Mouse (Mus musculus): ENCODE measurements around the gene Gpx4. TPM values are rescaled to one million over a fixed set of nuclear protein-coding genes. Genes with fewer than 3 reads are reported as not detected.
"Not testable (repeated sequence)": the region's sequence is repeated elsewhere in the genome, so short reads cannot be mapped to it uniquely, and the experiment has no call there.

Gene Gpx4
- polyA plus RNA-seq, 1 experiment from 2014 or later, result 432 TPM

DNA sequence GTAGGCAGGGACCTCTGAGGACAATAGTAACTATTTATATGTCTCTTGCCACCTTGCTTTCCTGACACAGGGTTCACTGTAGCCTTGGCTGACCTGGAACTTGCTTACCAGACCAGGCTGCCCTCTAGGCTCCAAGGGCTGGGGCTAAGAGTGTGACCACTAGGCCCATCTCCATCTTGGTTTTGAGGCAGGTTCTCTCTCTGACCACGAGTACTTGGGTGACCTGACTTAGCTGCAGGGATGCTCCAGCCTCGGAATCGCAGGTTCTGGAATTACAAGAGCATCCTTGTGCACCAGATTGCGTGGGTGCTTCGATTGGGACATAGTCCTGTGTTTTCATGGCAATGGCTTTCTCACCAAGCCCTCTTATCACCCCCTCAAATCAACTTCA, 5.4 kb downstream of the Gpx4 start:
- Histone ChIP-seq H3K36me3 (peaks cover 17% of the 10 kb centered on the region), H3K4me1 (peaks cover 35% of the 10 kb centered on the region), H3K9ac (no peak overlapping the region), H3K9me3 (no peaks in the 10 kb centered on the region), H3K4me3 (no peak overlapping the region; the same call in 1 of the 2 replicates), H3K27ac (no peak overlapping the region), H3K27me3 (no peaks in the 10 kb centered on the region), H3K4me2 (no peak overlapping the region)
- ATAC-seq (ENCODE audit: insufficient number of reproducible peaks, low FRiP score, low TSS enrichment, low read depth), result no peak
- 83% methylated on average over 5 of the region's 5 CpGs for WGBS

DNA sequence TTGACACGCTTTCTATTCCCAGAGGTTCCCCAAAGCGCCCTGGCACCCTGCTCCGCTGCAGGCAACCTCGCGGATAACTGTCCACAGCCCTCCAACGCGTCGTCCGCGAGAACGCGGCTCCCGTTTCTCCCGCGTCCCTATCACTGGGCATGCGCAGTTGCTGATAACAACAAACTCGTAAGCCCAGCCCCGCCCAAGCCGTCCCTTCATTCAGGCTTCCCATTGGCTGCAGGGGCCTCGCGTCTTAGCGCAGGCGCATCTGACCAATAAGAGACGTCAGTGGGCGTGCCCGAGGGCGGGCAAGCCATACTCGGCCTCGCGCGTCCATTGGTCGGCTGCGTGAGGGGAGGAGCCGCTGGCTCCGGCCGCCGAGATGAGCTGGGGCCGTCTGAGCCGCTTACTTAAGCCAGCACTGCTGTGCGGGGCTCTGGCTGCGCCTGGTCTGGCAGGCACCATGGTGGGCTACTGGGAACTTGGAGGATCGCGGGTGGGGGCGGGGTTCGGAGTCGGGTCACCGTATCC, 6.4 kb downstream of the Gpx4 start:
- H3K36me3 ChIP-seq, result peaks cover 26% of the 10 kb centered on the region
- H3K4me1 ChIP-seq, result peaks cover 31% of the 10 kb centered on the region
- peak; percentile 95 for ATAC-seq (ENCODE audit: insufficient number of reproducible peaks, low FRiP score, low TSS enrichment, low read depth)
- H3K4me3 ChIP-seq, result peak overlapping the region; percentile 89
- peak overlapping the region; percentile 73 for H3K4me2 ChIP-seq
- H3K27ac ChIP-seq, result peak overlapping the region; percentile 97
- no peaks in the 10 kb centered on the region for H3K9me3 ChIP-seq
- WGBS, result under 1% methylated on average over 47 of the region's 47 CpGs
- H3K9ac ChIP-seq, result peak overlapping the region; percentile 90
- no peaks in the 10 kb centered on the region for H3K27me3 ChIP-seq

DNA sequence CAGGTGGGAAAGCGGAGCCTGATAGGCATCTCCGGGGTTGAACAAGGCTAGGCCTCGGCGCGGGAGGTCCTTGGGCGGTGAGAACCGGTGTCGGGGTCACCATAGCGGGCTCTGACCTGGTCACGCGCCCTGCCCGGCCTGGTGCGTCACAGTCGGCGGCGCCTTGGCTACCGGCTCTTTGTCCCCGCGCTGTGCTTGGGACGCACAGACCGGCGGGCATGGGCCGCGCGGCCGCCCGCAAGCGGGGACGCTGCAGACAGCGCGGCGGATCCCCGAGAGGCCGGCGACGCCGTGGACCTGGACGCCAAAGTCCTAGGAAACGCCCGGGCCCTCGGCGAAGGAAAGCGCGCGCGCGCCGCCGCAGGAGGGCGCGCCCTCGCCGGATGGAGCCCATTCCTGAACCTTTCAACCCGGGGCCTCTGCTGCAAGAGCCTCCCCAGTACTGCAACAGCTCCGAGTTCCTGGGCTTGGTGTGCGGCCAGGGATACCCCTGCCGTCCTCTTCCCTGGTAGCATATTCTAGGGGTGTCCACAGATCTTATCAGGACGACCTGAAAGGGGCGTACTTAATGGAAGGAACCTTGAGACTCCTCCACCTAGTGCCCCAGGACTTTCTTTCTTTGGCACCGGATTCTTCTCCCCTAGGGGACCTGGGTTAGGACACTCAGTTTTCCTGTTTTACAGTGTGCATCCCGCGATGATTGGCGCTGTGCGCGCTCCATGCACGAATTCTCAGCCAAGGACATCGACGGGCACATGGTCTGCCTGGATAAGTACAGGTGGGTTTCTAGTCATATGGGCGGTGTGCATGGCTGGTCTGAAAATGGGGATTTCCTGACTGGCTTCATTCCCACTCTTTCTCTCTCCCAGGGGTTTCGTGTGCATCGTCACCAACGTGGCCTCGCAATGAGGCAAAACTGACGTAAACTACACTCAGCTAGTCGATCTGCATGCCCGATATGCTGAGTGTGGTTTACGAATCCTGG, 7.2 kb downstream of the Gpx4 start:
- Histone ChIP-seq H3K4me1 (peaks cover 28% of the 10 kb centered on the region), H3K9me3 (no peaks in the 10 kb centered on the region), H3K27ac (peak overlapping the region; percentile 97), H3K36me3 (peaks cover 34% of the 10 kb centered on the region), H3K4me3 (peak overlapping the region; percentile 89), H3K27me3 (no peaks in the 10 kb centered on the region), H3K4me2 (peak overlapping the region; percentile 73), H3K9ac (peak overlapping the region; percentile 90)
- peak; percentile 19 for ATAC-seq (ENCODE audit: insufficient number of reproducible peaks, low FRiP score, low TSS enrichment, low read depth)
- WGBS, result under 1% methylated on average over 77 of the region's 77 CpGs

DNA sequence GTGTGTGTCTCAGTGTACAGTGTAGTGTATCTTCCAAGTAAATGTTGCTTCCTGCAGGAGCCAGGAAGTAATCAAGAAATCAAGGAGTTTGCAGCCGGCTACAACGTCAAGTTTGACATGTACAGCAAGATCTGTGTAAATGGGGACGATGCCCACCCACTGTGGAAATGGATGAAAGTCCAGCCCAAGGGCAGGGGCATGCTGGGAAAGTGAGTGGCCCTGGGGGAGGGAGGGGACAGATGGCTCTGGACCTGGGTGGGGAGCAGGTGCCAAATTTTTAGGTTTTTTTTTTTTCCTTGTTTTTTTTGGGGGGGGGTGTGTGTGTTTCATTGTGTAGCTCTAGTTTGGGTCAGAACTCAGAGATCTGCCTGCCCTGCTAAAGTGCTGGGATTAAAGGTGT, 7.9 kb downstream of the Gpx4 start:
- Histone ChIP-seq H3K4me1 (peaks cover 28% of the 10 kb centered on the region), H3K4me2 (peak overlapping the region; percentile 73), H3K4me3 (peak overlapping the region; percentile 89), H3K27ac (0 out of 2 replicates have a peak overlapping the region, but pooled peaks have one; percentile 97), H3K9ac (peak overlapping the region; percentile 90; the same call in 1 of the 2 replicates), H3K36me3 (peaks cover 42% of the 10 kb centered on the region)
- not testable (repeated sequence) for H3K27me3 ChIP-seq; H3K9me3 ChIP-seq; ATAC-seq (ENCODE audit: insufficient number of reproducible peaks, low FRiP score, low TSS enrichment, low read depth)
- 19% methylated on average over 3 of the region's 3 CpGs for WGBS

DNA sequence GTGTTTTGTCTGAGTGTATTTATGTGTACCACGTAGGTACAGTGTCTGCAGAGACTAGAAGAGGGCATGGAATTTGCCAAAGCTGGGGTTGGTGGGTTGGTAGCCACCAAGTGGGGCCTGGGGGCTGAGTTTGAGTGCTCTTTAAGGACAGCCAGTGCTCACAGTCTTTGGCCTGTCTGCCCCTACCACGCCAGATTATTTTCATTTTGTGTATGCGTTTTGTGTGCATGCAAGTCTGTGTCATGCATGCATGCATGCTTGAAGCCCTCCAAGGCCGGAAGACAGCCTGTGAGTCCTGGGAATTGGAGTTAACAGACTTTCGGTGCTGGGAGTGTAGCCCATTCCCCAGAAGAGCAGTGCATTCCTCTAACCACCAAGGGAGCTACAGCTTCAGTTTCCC, 8.4 kb downstream of the Gpx4 start:
- 78% methylated on average over 5 of the region's 5 CpGs for WGBS
- Histone ChIP-seq H3K4me1 (peaks cover 28% of the 10 kb centered on the region), H3K27me3 (no peaks in the 10 kb centered on the region), H3K27ac (no peak overlapping the region), H3K9ac (no peak overlapping the region), H3K4me3 (peak overlapping the region; percentile 89), H3K4me2 (peak overlapping the region; percentile 73), H3K36me3 (peaks cover 47% of the 10 kb centered on the region), H3K9me3 (no peaks in the 10 kb centered on the region)
- no peak for ATAC-seq (ENCODE audit: insufficient number of reproducible peaks, low FRiP score, low TSS enrichment, low read depth)

DNA sequence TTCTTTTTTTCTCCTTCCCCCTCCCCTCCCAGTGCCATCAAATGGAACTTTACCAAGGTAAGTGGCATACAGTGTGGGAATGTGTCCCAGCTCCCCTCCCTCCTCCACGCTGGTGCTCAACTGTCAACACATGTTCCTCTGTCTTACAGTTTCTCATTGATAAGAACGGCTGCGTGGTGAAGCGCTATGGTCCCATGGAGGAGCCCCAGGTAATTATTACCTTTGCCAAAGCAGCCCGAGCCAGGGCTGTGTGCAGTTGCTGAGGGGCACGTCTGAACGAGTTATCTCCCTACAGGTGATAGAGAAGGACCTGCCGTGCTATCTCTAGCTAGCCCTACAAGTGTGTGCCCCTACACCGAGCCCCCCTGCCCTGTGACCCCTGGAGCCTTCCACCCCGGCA, 8.9 kb downstream of the Gpx4 start:
- H3K9ac ChIP-seq, result no peak overlapping the region
- WGBS, result 76% methylated on average over 10 of the region's 10 CpGs

DNA sequence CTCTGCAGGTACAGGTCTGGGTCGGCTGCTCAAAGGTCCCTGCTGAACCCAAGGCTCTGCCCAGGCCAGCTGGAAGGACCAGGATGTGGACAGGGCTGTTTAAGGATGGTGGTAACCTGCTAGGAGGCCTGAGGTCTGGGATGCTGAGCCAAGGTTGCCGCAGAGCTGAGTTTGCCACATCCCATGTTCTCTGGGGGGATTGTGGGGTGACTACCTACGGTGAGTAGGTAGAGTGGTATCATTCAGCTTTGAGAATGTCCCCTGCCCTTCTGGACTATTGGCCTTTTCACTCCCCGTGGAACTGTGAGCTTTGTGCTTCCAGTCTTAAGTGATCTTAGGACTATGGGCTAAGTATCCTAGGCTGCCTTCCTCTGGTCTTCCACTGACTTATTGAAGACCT, 9.5 kb downstream of the Gpx4 start:
- ATAC-seq (ENCODE audit: insufficient number of reproducible peaks, low FRiP score, low TSS enrichment, low read depth), result no peak
- peaks cover 28% of the 10 kb centered on the region for H3K4me1 ChIP-seq
- WGBS, result 92% methylated on average over 4 of the region's 4 CpGs
- H3K36me3 ChIP-seq, result peaks cover 58% of the 10 kb centered on the region
- no peak overlapping the region for H3K4me3 ChIP-seq
- H3K27me3 ChIP-seq, result no peaks in the 10 kb centered on the region
- no peak overlapping the region for H3K27ac ChIP-seq
- H3K9ac ChIP-seq, result no peak overlapping the region
- H3K9me3 ChIP-seq, result no peaks in the 10 kb centered on the region
- no peak overlapping the region for H3K4me2 ChIP-seq

More for the DNA sequence above, 8.9 kb downstream of the Gpx4 start:
- Histone ChIP-seq H3K27me3 (no peaks in the 10 kb centered on the region), H3K36me3 (peaks cover 52% of the 10 kb centered on the region), H3K4me3 (no peak overlapping the region), H3K4me2 (no peak overlapping the region), H3K4me1 (peaks cover 28% of the 10 kb centered on the region), H3K9me3 (no peaks in the 10 kb centered on the region), H3K27ac (no peak overlapping the region)
- ATAC-seq (ENCODE audit: insufficient number of reproducible peaks, low FRiP score, low TSS enrichment, low read depth), result no peak

DNA sequence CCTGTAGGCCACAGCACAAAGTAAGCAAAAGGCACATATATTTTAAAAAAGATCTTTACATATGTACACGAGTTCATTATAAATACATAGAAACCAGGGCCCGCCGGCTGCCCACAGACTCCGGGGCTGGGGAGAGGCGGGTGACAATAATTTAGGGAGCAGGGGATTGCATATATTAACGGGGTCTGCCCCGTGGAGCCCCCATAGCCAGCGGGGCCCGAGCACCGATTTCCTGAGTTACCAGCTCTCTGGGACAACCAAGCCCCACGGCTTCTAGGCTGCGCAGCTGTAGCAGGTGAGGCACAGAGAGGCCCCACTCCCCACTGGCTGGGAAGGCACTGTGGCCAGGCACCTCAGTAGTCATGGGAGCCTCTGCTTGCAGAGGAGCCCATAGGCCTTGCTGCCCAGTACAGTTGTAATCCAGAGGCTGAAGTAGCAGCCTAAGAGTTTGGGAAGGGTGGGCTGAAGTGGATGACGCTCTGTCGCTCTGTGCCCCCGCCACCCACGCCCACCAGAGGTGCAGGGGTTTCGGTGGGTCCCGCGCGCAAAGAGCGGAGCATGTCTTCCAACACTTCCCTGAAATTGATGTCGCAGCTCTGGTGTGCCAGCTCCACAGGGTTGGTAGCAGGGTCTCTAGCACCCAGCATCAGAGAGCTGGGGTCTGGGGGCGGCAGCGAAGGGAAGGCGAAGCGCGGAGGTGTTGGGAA, 10.2 kb downstream of the Gpx4 start:
- Histone ChIP-seq H3K4me2 (no peak overlapping the region), H3K9ac (no peak overlapping the region), H3K27ac (no peak overlapping the region), H3K36me3 (peaks cover 64% of the 10 kb centered on the region), H3K4me1 (peaks cover 25% of the 10 kb centered on the region), H3K4me3 (no peak overlapping the region), H3K27me3 (no peaks in the 10 kb centered on the region), H3K9me3 (no peaks in the 10 kb centered on the region)
- no peak for ATAC-seq (ENCODE audit: insufficient number of reproducible peaks, low FRiP score, low TSS enrichment, low read depth)
- 89% methylated on average over 27 of the region's 27 CpGs for WGBS

DNA sequence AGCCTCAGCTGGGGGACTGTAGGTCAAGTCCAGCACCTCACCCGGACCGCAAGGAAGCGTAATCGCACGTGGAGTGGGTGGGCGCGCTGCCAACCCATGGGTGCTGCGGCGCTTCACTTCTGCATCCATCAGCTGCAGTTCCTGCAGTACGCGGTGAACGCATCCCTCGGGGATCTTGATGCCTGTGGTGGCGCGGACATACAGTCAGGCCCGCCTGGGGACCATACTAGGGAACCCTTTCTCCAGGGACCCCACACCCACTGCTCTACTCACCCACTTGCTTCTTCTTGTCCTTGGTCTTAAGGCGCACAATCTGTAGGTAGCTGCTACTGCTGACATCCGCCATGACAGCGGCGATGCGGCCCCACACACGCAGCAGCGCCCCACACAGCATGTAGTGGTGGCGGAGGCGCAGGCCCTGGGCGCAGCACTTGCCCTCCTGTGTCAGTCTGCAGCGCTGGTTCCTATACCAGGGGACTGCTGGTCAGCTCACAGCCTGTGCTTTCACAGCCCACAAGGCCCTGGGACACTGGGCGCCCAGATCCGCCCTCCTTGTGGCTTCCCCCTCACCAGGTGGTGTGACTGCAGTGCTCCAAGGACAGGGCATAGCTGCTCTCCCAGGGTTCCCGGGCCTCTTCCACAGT, 10.8 kb downstream of the Gpx4 start:
- Histone ChIP-seq H3K9ac (no peak overlapping the region), H3K27ac (no peak overlapping the region), H3K4me1 (peaks cover 21% of the 10 kb centered on the region), H3K27me3 (no peaks in the 10 kb centered on the region), H3K9me3 (no peaks in the 10 kb centered on the region), H3K36me3 (peaks cover 71% of the 10 kb centered on the region), H3K4me2 (no peak overlapping the region), H3K4me3 (no peak overlapping the region)
- 81% methylated on average over 30 of the region's 30 CpGs for WGBS
- ATAC-seq (ENCODE audit: insufficient number of reproducible peaks, low FRiP score, low TSS enrichment, low read depth), result no peak

DNA sequence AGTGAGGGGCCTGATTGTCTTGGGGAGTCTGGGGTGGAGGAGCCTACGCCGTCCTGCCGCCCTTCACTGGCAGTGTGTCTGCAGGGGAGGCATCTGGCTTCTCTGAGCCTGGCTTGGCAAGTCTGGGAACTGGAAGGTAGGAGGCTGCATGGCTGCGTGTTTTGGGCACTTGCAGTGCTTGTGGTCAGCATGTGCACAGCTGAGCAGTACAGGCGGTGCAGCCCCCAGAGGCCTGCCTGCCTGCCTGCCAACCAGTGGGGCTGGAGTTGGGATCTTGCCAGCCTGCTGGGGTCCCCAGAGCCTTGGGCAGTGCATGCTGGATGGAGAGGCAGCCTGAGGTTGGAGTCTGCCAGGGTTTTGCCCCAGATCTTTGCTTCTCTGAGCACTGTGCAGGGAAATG, 16.1 kb downstream of the Gpx4 start:
- Histone ChIP-seq H3K36me3 (peaks cover 86% of the 10 kb centered on the region), H3K9me3 (no peaks in the 10 kb centered on the region), H3K4me1 (0 out of 2 replicates have a peak, but pooled peaks cover 3% of the 10 kb centered on the region), H3K27ac (no peak overlapping the region), H3K4me3 (no peak overlapping the region), H3K9ac (no peak overlapping the region), H3K4me2 (no peak overlapping the region), H3K27me3 (no peaks in the 10 kb centered on the region)
- 84% methylated on average over 5 of the region's 5 CpGs for WGBS
- no peak for ATAC-seq (ENCODE audit: insufficient number of reproducible peaks, low FRiP score, low TSS enrichment, low read depth)

DNA sequence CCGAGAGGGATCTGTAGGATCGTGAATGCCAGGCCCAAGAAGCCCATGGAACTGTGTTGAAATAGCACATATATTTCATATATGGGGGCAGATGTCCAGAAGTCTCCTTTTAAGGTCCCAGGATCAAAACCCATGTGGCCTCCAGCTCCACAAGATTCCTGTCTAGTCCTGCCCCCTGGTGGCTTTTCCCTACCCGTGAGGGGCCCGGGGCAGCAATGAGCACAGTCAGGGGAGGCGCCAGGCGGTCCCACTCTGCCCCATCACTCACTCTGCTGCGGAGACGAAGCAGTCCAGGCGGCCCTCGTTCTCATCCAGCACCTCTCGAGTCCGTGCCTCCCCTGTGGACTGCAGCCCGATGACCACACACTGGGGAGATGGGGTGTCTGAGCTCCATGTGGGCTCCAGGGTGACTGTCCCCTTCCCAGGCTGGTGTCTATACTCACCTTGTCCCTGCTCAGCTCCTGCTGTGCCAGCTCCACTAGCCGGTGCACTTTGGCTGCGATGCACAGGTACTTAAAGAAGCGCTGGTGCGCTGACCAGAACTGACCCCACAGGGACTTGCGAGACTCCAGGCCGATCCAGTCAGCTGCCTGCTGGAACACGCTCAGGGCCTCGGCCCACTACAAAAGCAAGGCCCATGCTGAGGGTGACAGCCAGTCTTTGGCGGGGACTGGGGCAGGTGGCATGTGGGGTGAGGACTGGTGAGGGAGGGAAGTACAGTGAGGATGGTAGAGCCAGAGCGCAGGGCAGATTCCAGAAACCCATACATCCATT, 17.1 kb downstream of the Gpx4 start:
- Histone ChIP-seq H3K36me3 (peaks cover 79% of the 10 kb centered on the region), H3K9ac (no peak overlapping the region), H3K27ac (peak overlapping the region; percentile 1; the same call in 1 of the 2 replicates), H3K4me1 (0 out of 2 replicates have a peak, but pooled peaks cover 3% of the 10 kb centered on the region), H3K4me2 (no peak overlapping the region), H3K4me3 (no peak overlapping the region), H3K9me3 (no peaks in the 10 kb centered on the region), H3K27me3 (no peaks in the 10 kb centered on the region)
- 69% methylated on average over 23 of the region's 23 CpGs for WGBS
- ATAC-seq (ENCODE audit: insufficient number of reproducible peaks, low FRiP score, low TSS enrichment, low read depth), result no peak
